Mouse (Mus musculus) bone marrow macrophage, adult 2 months (primary cell): ENCODE data around the gene Plbd1.

Source experiments
- CTCF ChIP-seq: IDR thresholded peaks from 2 replicates; pipeline ENCODE4 v1.5.1; 2012; ENCODE audit warnings: low read depth, mild to moderate bottlenecking, low read length, moderate library complexity
- POLR2A ChIP-seq: IDR thresholded peaks from 2 replicates; pipeline ENCODE4 v1.6.1; 2012; ENCODE audit warnings: mild to moderate bottlenecking, low read depth, low read length, borderline replicate concordance

DNA sequence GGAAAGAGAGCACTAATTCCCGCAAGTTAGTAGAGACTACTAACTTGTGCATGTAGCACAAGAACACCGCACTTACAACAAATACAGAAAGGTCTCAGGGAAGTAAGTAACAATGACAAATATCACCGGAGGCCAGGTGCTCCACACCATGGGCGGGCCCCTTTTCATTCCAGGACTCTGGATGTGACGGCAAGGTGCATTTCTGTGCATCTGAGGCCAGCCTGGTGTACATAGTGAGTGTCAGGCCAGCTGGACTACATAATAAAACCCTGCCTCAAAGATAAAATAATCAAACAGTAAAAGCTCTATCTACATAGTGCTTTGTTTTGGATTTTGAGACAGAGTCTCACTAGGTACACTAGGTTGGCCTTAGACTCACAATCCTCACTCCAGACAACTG lies 32.1 kb downstream of the Plbd1 start:
- TF ChIP-seq POLR2A (no peak), CTCF (no peak)
